Mouse (Mus musculus) B cell, adult 2 months (primary cell): Measurements from ENCODE around the gene Slc7a14.

Experiments
- DNase-seq, 2 experiments: peaks; one replicate each; pipeline ENCODE4 v3.0.0; 2022

The Slc7a14 gene

GRCm38 (mm10) chr3:31260964-31261346, 49.2 kb downstream of the Slc7a14 start:
- DNase-seq: no peak

GRCm38 (mm10) chr3:31260329-31260963, 49.7 kb downstream of the Slc7a14 start:
- DNase-seq: no peak

- no peak for DNase-seq
Measured at GRCm38 (mm10) chr3:31259553-31260255, 50.5 kb downstream of the Slc7a14 start.

- no peak for DNase-seq
Measured at GRCm38 (mm10) chr3:31254427-31254826, 55.8 kb downstream of the Slc7a14 start.

- no peak for DNase-seq
Measured at GRCm38 (mm10) chr3:31253862-31254261, 56.3 kb downstream of the Slc7a14 start.

GRCm38 (mm10) chr3:31252566-31252965, 57.6 kb downstream of the Slc7a14 start:
- DNase-seq: no peak

GRCm38 (mm10) chr3:31243478-31243877, 66.7 kb downstream of the Slc7a14 start:
- no peak for DNase-seq

GRCm38 (mm10) chr3:31240840-31241239, 69.3 kb downstream of the Slc7a14 start:
- no peak for DNase-seq

GRCm38 (mm10) chr3:31239645-31240044, 70.5 kb downstream of the Slc7a14 start:
- DNase-seq: no peak

GRCm38 (mm10) chr3:31237936-31238335, 72.2 kb downstream of the Slc7a14 start:
- no peak for DNase-seq

GRCm38 (mm10) chr3:31236146-31236545, 74.0 kb downstream of the Slc7a14 start:
- DNase-seq: no peak

- DNase-seq: no peak
Measured at GRCm38 (mm10) chr3:31234356-31234755, 75.8 kb downstream of the Slc7a14 start.

- DNase-seq: no peak
Measured at GRCm38 (mm10) chr3:31233746-31234312, 76.3 kb downstream of the Slc7a14 start.

GRCm38 (mm10) chr3:31229281-31229680, 80.9 kb downstream of the Slc7a14 start:
- no peak for DNase-seq

GRCm38 (mm10) chr3:31228487-31228886, 81.7 kb downstream of the Slc7a14 start:
- no peak for DNase-seq

GRCm38 (mm10) chr3:31223551-31223950, 86.6 kb downstream of the Slc7a14 start:
- DNase-seq: no peak

- DNase-seq: no peak
Measured at GRCm38 (mm10) chr3:31220040-31220439, 90.1 kb downstream of the Slc7a14 start.

- no peak for DNase-seq
Measured at GRCm38 (mm10) chr3:31219483-31219882, 90.7 kb downstream of the Slc7a14 start.

GRCm38 (mm10) chr3:31217523-31217922, 92.7 kb downstream of the Slc7a14 start:
- no peak for DNase-seq

GRCm38 (mm10) chr3:31213802-31214201, 96.4 kb downstream of the Slc7a14 start:
- no peak for DNase-seq

GRCm38 (mm10) chr3:31212205-31213038, 97.8 kb downstream of the Slc7a14 start:
- no peak for DNase-seq

GRCm38 (mm10) chr3:31209001-31209400, 101.2 kb downstream of the Slc7a14 start:
- DNase-seq: no peak

- no peak for DNase-seq
Measured at GRCm38 (mm10) chr3:31208458-31208994, 101.7 kb downstream of the Slc7a14 start.
